Mouse (Mus musculus): Measurements from ENCODE around the gene Osbpl8. TPM values are rescaled to one million over a fixed set of nuclear protein-coding genes. Genes with fewer than 3 reads are reported as not detected.
A peak's percentile ranks its signal among the peaks of the same experiment; 100 is the strongest.
"Not testable (repeated sequence)": the region's sequence is repeated elsewhere in the genome, so short reads cannot be mapped to it uniquely, and the experiment has no call there.

Osbpl8 gene
- total and polyA plus RNA-seq, 2 experiments = 3.7 to 30.0 TPM

DNA sequence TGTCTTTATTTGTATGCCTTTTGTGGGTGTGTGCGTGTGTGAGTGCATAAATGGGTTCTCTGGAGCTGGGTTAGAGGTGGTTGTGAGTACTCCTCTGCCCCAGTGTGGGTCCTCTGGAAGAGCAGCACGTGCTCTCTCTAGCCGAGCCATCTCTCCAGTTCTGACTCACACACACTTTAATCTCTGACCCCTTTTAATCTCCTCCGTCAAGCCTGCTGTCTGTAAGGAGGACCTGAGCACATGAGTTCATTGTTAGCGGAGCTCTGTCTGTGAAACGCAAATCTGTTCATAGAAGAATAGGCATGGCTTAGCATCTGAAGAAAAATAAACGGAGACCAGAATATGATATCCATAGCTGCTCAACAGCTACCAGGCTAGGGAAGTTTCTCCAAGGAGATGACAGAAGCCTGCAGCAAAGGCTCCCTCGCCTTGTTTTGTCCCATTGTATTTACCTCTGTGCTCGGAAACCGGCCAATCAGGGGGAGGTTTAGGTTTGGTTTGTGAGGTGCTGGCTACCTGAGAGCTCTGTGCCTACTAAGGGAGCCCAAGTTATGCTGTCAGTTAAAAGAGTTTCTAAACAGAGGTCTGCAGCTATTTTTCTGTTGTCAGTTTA lies 58.8 kb downstream of the Osbpl8 start:
- Histone ChIP-seq H3K27me3 (ENCODE audit: control insufficient read depth, insufficient read depth, low read length) (no peaks in the 10 kb centered on the region), H3K79me2 (ENCODE audit: control insufficient read depth, insufficient read depth, low read length) (peaks cover 24% of the 10 kb centered on the region; the same call in 1 of the 2 replicates), H3K9ac (ENCODE audit: low read depth, low read length) (no peak overlapping the region), H3K4me1 (ENCODE audit: control insufficient read depth, insufficient read depth, low read length) (0 out of 2 replicates have a peak, but pooled peaks cover 3% of the 10 kb centered on the region), H3K36me3 (ENCODE audit: control insufficient read depth, insufficient read depth, low read length) (no peaks in the 10 kb centered on the region), H3K4me3 (ENCODE audit: insufficient read depth, low read depth, low read length) (no peak overlapping the region), H3K27ac (replicated peaks; ENCODE audit: insufficient read depth, low read depth, low read length) (no peak overlapping the region)
- DNase-seq (ENCODE audit: extremely low read depth, low read depth, low spot score) = peak; percentile 47
- TF ChIP-seq POLR2A (IDR thresholded peaks at IDR 0.05; ENCODE audit: extremely low read depth, insufficient read depth, low read length) = no peak
- TF ChIP-seq CTCF (IDR thresholded peaks at IDR 0.05; ENCODE audit: low read depth, low read length) = no peak
- 61% methylated on average over 10 of the region's 10 CpGs for WGBS

DNA sequence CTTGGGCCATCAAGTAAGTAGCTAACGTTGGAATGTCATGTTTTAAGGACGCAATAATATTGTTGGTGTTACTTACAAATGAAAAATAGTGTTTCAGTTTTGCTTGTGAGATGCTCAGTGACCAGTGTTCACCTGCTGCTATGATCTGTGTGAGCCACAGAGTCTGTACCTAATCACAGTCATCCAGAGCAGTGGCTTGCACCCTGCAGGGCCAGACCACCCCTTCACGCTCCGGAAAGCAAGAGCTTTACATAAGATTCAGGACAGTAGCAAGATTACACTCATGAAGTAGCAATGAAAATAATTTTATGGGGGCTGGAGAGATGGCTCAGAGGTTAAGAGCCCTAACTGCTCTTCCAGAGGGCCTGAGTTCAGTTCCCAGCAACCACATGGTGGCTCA lies 60.1 kb downstream of the Osbpl8 start:
- H3K27ac ChIP-seq (replicated peaks; ENCODE audit: insufficient read depth, low read depth, low read length) = no peak overlapping the region
- no peak for DNase-seq (ENCODE audit: extremely low read depth, low read depth, low spot score)
- no peaks in the 10 kb centered on the region for H3K36me3 ChIP-seq (ENCODE audit: control insufficient read depth, insufficient read depth, low read length)
- H3K79me2 ChIP-seq (ENCODE audit: control insufficient read depth, insufficient read depth, low read length) = peaks cover 26% of the 10 kb centered on the region; the same call in 1 of the 2 replicates
- no peak overlapping the region for H3K9ac ChIP-seq (ENCODE audit: low read depth, low read length)
- H3K27me3 ChIP-seq (ENCODE audit: control insufficient read depth, insufficient read depth, low read length) = no peaks in the 10 kb centered on the region
- no peak overlapping the region for H3K4me3 ChIP-seq (ENCODE audit: insufficient read depth, low read depth, low read length)
- WGBS = 95% methylated on average over 4 of the region's 4 CpGs
- TF ChIP-seq CTCF (IDR thresholded peaks at IDR 0.05; ENCODE audit: low read depth, low read length) = no peak
- no peak for TF ChIP-seq POLR2A (IDR thresholded peaks at IDR 0.05; ENCODE audit: extremely low read depth, insufficient read depth, low read length)
- 0 out of 2 replicates have a peak, but pooled peaks cover 3% of the 10 kb centered on the region for H3K4me1 ChIP-seq (ENCODE audit: control insufficient read depth, insufficient read depth, low read length)

DNA sequence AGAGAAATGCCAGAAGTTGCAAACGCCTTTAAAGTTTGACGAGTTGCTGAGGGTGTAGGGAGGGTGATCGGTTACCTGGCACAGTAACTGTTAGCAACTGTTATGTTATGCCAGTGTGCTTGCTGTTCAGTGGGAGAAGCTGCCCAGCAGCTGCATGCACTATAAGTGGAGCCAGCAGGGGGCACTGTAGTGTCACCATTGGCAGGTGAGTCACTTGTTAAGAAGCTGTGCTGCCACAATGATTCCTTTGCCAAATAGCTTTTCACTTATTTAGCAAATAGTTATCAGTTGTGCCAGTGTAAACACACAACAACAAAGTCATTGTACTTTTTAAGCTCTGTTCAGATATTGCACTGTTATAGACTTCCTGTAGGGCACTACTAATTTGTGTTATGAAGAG lies 62.0 kb downstream of the Osbpl8 start:
- 9% methylated on average over 3 of the region's 3 CpGs for WGBS
- no peak overlapping the region for H3K27ac ChIP-seq (replicated peaks; ENCODE audit: insufficient read depth, low read depth, low read length)
- no peaks in the 10 kb centered on the region for H3K27me3 ChIP-seq (ENCODE audit: control insufficient read depth, insufficient read depth, low read length)
- H3K9ac ChIP-seq (ENCODE audit: low read depth, low read length) = no peak overlapping the region
- H3K79me2 ChIP-seq (ENCODE audit: control insufficient read depth, insufficient read depth, low read length) = peaks cover 18% of the 10 kb centered on the region; the same call in 1 of the 2 replicates
- H3K4me3 ChIP-seq (ENCODE audit: insufficient read depth, low read depth, low read length) = no peak overlapping the region
- DNase-seq (ENCODE audit: extremely low read depth, low read depth, low spot score) = peak; percentile 89
- no peaks in the 10 kb centered on the region for H3K36me3 ChIP-seq (ENCODE audit: control insufficient read depth, insufficient read depth, low read length)
- H3K4me1 ChIP-seq (ENCODE audit: control insufficient read depth, insufficient read depth, low read length) = 0 out of 2 replicates have a peak, but pooled peaks cover 3% of the 10 kb centered on the region
- TF ChIP-seq POLR2A (IDR thresholded peaks at IDR 0.05; ENCODE audit: extremely low read depth, insufficient read depth, low read length) (no peak), CTCF (IDR thresholded peaks at IDR 0.05; ENCODE audit: low read depth, low read length) (peak; percentile 95)

DNA sequence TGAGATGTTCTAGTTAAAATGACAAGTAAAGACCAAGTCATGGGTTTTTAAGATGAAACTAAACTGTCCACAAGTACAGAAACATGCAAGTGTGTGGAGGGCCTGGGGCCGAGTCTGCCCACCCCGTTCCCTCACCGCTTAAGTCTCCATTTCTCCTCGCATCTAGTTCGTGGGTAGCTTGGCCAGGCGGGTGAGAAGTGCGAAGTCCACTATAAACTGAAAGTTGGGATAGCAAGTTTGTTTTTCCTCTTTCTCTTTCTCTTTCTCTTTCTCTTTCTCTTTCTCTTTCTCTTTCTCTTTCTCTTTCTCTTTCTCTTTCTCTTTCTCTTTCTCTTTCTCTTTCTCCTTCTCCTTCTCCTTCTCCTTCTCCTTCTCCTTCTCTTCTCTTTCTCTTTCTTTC lies 67.7 kb downstream of the Osbpl8 start:
- H3K4me1 ChIP-seq (ENCODE audit: control insufficient read depth, insufficient read depth, low read length); H3K27me3 ChIP-seq (ENCODE audit: control insufficient read depth, insufficient read depth, low read length); H3K4me3 ChIP-seq (ENCODE audit: insufficient read depth, low read depth, low read length); H3K36me3 ChIP-seq (ENCODE audit: control insufficient read depth, insufficient read depth, low read length); H3K27ac ChIP-seq (replicated peaks; ENCODE audit: insufficient read depth, low read depth, low read length); H3K9ac ChIP-seq (ENCODE audit: low read depth, low read length): not testable (repeated sequence)
- DNase-seq (ENCODE audit: extremely low read depth, low read depth, low spot score) = peak; percentile 25
- H3K79me2 ChIP-seq (ENCODE audit: control insufficient read depth, insufficient read depth, low read length) = peaks cover 18% of the 10 kb centered on the region; the same call in 1 of the 2 replicates
- 87% methylated on average over 7 of the region's 7 CpGs for WGBS

DNA sequence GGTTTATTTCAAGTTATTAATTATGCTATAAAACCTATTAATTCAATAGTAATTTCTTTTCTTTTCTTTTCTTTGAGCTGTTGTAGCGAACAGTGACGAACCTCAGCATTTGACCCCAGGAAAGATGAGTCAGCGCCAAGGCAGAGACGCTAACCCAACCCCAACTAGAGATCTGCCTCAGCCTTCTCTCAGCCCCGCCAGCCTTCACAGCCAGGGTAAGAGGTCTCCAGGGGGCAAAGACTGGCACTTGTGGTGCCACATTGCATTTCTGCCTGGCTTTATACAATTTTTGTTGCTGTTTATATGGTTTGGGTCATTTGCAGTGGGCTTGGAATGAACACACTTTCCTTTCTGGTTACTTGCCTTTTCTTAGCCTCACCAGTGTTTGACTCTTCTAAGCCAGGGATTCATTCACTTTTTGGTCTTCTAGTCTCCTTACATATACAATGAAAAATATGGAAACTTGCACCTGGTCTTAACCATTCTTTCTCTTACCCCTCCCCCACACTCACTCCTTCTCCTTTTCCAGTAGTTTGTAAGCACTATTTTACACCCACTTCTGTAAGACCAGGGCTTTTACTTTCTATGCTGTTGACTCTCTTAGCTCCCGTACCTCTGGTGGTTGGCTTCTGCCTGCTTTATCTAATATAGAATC lies 69.1 kb downstream of the Osbpl8 start:
- no peak overlapping the region for H3K9ac ChIP-seq (ENCODE audit: low read depth, low read length)
- peaks cover 5% of the 10 kb centered on the region; the same call in 1 of the 2 replicates for H3K4me1 ChIP-seq (ENCODE audit: control insufficient read depth, insufficient read depth, low read length)
- no peaks in the 10 kb centered on the region for H3K27me3 ChIP-seq (ENCODE audit: control insufficient read depth, insufficient read depth, low read length)
- WGBS = 90% methylated on average over 6 of the region's 6 CpGs
- TF ChIP-seq CTCF (IDR thresholded peaks at IDR 0.05; ENCODE audit: low read depth, low read length) (no peak), POLR2A (IDR thresholded peaks at IDR 0.05; ENCODE audit: extremely low read depth, insufficient read depth, low read length) (no peak)
- H3K27ac ChIP-seq (replicated peaks; ENCODE audit: insufficient read depth, low read depth, low read length) = no peak overlapping the region
- peaks cover 9% of the 10 kb centered on the region for H3K36me3 ChIP-seq (ENCODE audit: control insufficient read depth, insufficient read depth, low read length)
- DNase-seq (ENCODE audit: extremely low read depth, low read depth, low spot score) = no peak
- no peak overlapping the region for H3K4me3 ChIP-seq (ENCODE audit: insufficient read depth, low read depth, low read length)
- H3K79me2 ChIP-seq (ENCODE audit: control insufficient read depth, insufficient read depth, low read length) = peaks cover 16% of the 10 kb centered on the region; the same call in 1 of the 2 replicates

Data from liver, adult 2 months (tissue).